Mouse (Mus musculus): ENCODE data around the gene Rap1a. TPM values are rescaled to one million over a fixed set of nuclear protein-coding genes. Genes with fewer than 3 reads are reported as not detected.

Rap1a gene
- total RNA-seq, 2 experiments from 2014 or later, result 103 to 105 TPM

GRCm38 (mm10) chr3:105774496-105774895 is 26.6 kb downstream of the Rap1a start:
- intact Hi-C loops (cut with DNase I), result no loop called here
- no peak for DNase-seq (ENCODE audit: low spot score)

GRCm38 (mm10) chr3:105771534-105771933 is 29.6 kb downstream of the Rap1a start:
- intact Hi-C loops (cut with DNase I), result loop anchor here (2.0 kb wide), 1 partner anchor 125 kb away; no protein-coding TSS in a partner anchor

DNA sequence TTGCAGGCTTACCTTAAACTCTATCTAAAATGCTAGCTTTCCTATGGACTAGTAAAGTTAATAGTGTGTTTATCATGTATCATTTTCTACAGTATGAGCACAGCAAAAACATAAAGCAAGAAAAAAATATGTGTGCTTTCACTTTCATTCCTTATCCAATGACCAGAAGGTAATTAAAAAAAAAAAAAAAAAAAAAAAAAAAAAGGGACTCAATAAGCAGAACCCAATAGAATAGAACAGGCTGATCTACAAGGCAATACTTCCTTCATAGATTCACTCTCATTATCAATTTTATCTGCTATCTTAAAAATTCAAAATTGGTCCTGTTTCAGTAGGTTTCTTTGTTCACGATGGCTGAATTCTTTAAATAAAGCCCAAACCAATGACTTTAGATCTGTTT is 30.3 kb downstream of the Rap1a start:
- DNase-seq (ENCODE audit: low spot score), result no peak
- intact Hi-C loops (cut with DNase I), result loop anchor here (2.0 kb wide), 1 partner anchor 126 kb away; no protein-coding TSS in a partner anchor

More at GRCm38 (mm10) chr3:105771534-105771933, 29.6 kb downstream of the Rap1a start:
- no peak for DNase-seq (ENCODE audit: low spot score)

DNA sequence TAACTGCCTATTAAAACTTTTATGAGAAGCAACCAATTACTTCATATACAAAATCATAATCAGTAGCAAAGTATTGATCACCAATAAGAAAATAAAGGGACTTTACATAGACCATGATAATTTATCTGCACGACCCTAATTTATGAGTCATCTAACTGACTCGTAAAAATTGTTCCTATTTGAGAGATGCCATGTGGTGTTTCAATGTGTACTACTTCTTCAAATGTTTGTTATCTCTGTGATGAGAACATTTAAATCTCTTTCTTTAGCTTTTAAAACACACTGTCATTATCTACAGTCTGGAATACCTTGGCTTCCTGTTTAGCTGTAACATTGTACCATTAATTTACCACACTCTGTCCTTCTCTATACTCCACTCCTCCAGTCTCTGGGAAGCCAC is 31.8 kb downstream of the Rap1a start:
- intact Hi-C loops (cut with DNase I), result no loop called here
- DNase-seq (ENCODE audit: low spot score), result no peak

DNA sequence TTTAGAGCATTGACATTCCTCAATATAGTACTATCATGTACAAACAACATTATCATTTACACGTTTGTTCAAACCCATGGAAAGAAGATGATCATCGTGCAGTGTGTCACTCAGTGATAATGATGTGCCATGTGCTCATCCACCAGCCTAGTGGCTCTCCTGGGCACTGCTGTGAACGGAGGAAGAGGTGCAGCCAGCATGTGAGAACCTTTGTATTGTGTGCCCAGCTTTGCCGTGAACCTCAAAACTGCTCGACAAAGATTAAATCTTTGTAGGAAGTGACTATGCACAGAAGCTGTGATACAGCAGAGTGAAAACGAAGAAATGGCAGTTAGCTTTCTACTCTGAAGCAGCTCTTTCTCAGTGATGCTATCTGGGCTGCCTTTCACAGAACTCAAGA is 32.6 kb downstream of the Rap1a start:
- intact Hi-C loops (cut with DNase I), result no loop called here
- no peak for DNase-seq (ENCODE audit: low spot score)

DNA sequence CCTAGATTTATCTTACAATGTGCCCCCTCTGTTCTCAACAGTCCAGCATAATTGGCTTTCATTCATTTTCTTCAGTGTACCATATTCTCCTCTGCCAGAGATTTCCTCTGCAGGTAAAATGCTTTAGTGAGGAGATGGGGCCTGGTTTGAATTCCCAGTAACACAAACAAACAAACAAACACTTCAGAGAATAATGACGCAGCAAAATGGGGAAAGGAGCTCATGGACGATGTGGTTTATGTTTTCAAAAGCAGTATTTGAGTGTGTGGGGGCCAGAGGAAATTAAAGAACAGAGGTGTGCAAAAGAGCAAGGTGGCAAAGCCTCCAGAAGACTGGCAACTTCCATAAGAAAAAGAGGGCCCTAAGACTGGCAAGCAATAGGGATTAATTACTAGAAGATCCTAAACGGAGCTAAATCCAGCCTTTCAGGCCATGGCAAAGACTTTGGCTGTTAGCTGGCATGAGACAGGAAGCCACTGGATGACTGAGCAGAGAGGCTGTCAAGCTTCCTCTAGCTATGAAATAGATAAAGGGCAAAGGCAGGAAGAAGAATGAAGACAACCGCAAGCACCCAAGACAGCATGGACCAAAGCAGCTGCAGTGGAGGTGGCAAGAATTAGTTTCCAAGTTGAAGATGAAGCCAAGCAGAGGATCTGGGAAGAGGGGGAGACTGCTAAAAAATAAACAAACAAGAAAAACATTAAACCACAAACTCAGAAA is 37.8 kb downstream of the Rap1a start:
- no peak for DNase-seq (ENCODE audit: low spot score)
- intact Hi-C loops (cut with DNase I), result no loop called here

GRCm38 (mm10) chr3:105760063-105760462 is 41.1 kb downstream of the Rap1a start:
- intact Hi-C loops (cut with DNase I), result no loop called here
- no peak for DNase-seq (ENCODE audit: low spot score)

DNA sequence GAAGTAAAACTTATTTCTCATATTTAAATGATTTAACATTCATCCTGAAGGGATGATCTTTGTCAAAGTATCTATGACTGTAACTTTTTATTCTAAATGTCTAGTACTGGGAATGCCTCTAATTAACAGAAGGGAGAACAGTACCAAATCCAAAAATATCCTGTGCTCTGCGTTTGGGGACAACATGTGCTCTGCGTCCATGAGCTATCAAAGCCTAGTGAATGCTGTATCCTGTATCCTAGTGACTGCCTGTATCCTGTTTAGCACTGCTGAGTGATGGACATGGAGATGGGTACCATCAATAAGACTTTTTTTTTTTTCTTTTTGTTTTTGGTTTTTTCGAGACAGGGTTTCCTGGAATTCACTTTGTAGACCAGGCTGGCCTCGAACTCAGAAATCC is 42.5 kb downstream of the Rap1a start:
- DNase-seq (ENCODE audit: low spot score), result no peak
- intact Hi-C loops (cut with DNase I), result no loop called here

- no peak for DNase-seq (ENCODE audit: low spot score)
- intact Hi-C loops (cut with DNase I), result no loop called here
Measured at GRCm38 (mm10) chr3:105758098-105758497, 43.0 kb downstream of the Rap1a start.

DNA sequence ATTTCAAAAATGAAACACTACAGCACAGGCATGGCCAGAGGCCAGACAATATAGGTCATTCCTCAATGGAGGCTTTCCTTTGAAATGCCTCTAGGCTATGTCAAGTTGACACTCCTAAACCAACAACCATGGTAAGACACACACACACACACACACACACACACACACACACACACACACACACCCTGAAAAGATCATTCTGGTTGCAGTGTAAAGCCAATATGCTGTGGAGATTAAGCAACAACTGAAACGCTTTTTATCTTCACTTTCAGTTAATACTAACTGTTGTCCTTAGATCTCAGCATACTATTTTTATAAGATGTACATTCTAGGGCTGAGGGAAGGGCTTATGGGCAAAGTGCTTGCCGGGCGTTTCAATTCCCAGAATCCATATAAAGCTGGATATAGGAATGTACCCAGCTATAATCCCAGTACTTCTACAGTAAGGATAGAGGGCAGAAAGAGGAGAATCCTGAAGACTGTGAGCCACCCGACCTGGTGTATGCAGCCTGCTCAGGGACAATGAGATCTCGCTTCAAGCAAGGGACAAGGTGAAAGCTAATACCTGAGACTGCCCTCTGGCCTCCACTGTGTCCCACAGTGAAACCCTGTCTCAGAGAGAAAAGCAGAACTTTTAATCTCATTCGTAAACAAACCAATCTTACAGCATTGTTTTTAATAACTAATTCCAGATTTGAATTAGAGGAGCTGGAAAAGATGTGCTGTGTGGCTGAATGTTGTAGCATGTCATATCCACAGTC is 43.6 kb downstream of the Rap1a start:
- no peak for DNase-seq (ENCODE audit: low spot score)
- intact Hi-C loops (cut with DNase I), result no loop called here

GRCm38 (mm10) chr3:105756505-105756904 is 44.6 kb downstream of the Rap1a start:
- intact Hi-C loops (cut with DNase I), result no loop called here
- no peak for DNase-seq (ENCODE audit: low spot score)

DNA sequence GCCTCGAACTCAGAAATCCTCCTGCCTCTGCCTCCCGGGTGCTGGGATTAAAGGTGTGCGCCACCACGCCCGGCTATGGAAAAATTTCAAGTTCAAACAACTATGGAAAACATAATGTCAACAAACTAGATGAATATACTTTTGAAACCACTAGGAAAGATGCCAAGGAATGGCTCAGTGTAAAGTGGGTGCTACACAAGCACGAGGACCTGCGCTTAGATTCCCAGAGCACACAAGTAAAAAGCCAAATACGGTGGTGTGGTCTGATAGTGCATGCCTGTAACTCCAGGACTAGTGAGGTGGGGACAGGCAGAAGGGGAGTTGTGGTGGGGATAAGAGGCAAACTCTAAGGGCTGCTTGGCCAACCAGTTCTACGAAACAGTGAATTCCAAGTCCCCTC is 46.0 kb downstream of the Rap1a start:
- intact Hi-C loops (cut with DNase I), result no loop called here
- no peak for DNase-seq (ENCODE audit: low spot score)

DNA sequence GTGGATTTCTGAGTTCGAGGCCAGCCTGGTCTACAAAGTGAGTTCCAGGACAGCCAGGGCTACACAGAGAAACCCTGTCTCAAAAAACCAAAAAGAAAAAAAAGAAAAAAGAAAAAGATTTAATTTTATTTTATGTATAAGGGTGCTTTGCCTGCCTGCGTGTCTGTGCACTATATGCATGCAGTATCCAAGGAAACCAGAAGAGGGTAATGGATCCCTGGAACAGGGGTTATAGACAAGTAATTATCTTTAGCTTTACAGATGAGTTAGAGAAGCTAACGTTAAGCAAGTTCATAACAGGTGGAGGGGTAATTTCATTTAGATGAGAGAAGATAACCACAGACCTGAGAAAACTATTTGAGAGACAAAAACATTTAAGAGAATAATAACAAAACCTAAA is 47.0 kb downstream of the Rap1a start:
- intact Hi-C loops (cut with DNase I), result no loop called here
- no peak for DNase-seq (ENCODE audit: low spot score)

GRCm38 (mm10) chr3:105750810-105751209 is 50.3 kb downstream of the Rap1a start:
- no peak for DNase-seq (ENCODE audit: low spot score)
- intact Hi-C loops (cut with DNase I), result no loop called here

DNA sequence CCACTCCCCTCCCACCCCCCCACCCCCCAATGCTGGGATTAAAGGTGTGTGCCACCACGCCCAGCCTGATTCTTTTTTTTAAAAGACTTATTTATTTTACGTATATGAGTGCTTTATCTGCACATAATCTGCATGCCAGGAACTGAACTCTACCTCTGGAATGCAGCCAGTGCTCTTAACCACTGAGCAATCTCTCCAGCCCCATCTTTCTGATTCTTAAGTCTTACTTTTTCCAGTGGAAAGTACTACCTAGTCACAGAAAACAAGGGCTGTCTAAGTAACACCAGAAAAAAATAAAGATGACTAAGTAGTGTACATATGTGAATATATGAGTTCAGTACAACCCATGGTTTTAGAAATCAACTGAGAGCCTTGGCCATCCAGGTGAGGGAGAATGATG is 54.6 kb downstream of the Rap1a start:
- no peak for DNase-seq (ENCODE audit: low spot score)
- intact Hi-C loops (cut with DNase I), result no loop called here

- no peak for DNase-seq (ENCODE audit: low spot score)
- intact Hi-C loops (cut with DNase I), result loop anchor here (5.0 kb wide), 1 partner anchor 65 kb away; the partner anchor contains the start of gene Rap1a
Measured at GRCm38 (mm10) chr3:105737666-105738065, 63.5 kb downstream of the Rap1a start.

GRCm38 (mm10) chr3:105737070-105737469 is 64.1 kb downstream of the Rap1a start:
- no peak for DNase-seq (ENCODE audit: low spot score)
- intact Hi-C loops (cut with DNase I), result loop anchor here (5.0 kb wide), 1 partner anchor 65 kb away; the partner anchor contains the start of gene Rap1a

- intact Hi-C loops (cut with DNase I), result loop anchor here (5.0 kb wide), 1 partner anchor 66 kb away; the partner anchor contains the start of gene Rap1a
- DNase-seq (ENCODE audit: low spot score), result no peak
Measured at GRCm38 (mm10) chr3:105736148-105736547, 65.0 kb downstream of the Rap1a start.

- intact Hi-C loops (cut with DNase I), result loop anchor here (5.0 kb wide), 1 partner anchor 67 kb away; the partner anchor contains the start of gene Rap1a
Measured at GRCm38 (mm10) chr3:105735285-105735684, 65.9 kb downstream of the Rap1a start.

DNA sequence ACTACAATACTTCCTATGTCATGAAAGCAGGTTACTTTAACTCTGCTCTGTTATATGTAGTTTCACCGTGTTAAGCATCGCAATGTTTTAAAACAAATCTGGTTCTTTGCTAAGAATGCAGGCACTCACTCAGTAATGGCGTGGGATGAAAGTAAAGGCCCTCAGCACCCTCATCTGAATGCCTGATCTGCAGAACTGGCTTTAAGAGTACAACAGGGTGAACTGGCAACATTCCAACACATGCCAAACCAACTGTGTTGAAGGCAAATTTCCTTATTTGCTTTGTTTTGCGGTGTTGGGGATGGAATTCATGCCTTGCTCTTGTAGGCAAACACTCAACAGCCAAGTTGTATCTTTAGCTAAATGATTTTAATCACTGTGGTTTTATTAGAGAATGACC is 67.6 kb downstream of the Rap1a start:
- DNase-seq (ENCODE audit: low spot score), result no peak
- intact Hi-C loops (cut with DNase I), result no loop called here

More at GRCm38 (mm10) chr3:105735285-105735684, 65.9 kb downstream of the Rap1a start:
- no peak for DNase-seq (ENCODE audit: low spot score)

GRCm38 (mm10) chr3:105732360-105732759 is 68.8 kb downstream of the Rap1a start:
- intact Hi-C loops (cut with DNase I), result no loop called here
- DNase-seq (ENCODE audit: low spot score), result no peak

Measured in heart, postnatal 25 days (tissue).